Mouse (Mus musculus): Measurements from ENCODE around the gene Hsp90ab1.
A peak's percentile ranks its signal among the peaks of the same experiment; 100 is the strongest.

- TF ChIP-seq POLR2A (IDR thresholded peaks at IDR 0.05; ENCODE audit: borderline replicate concordance, extremely low read depth, insufficient read depth, insufficient read length, poor library complexity, severe bottlenecking): peak; percentile 59
- TF ChIP-seq CTCF (IDR thresholded peaks at IDR 0.05; ENCODE audit: borderline replicate concordance, extremely low read depth, insufficient read depth, insufficient read length): peak; percentile 43; the same call in 1 of the 2 replicates
Observed at GRCm38 (mm10) chr17:45548541-45549512, 24.2 kb downstream of the Hsp90ab1 start.

Measured in brain, embryonic 14.5 days (tissue).